Mouse (Mus musculus): ENCODE measurements at regions not wholly inside any gene's neighbourhood (a gene's known extent, or its start where the extent isn't known, plus 50 kb on each side); places are given as distances from the start of the nearest gene placed in this dataset.
"Not testable (repeated sequence)": the region's sequence is repeated elsewhere in the genome, so short reads cannot be mapped to it uniquely, and the experiment has no call there.

DNA sequence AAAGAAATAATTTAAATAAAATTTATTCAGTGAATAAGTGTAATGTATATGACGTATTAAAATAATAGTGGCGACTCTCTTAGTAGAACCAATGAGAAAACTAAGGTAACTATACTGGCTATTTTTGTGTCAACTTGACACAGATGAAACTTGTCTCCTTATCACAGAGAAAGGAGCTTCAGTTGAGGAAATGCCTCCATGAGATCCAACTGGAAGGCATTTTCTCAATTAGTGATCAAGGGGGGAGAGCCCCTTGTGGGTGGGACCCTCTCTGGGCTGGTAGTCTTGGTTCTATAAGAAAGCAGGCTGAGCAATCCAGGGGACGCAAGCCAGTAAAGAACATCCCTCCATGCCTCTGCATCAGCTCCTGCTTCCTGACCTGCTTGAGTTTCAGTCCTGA lies 73.1 kb upstream of the Rnpc3 start:
- 90% methylated on average over 3 of the region's 3 CpGs for WGBS
- H3K4me3 ChIP-seq (replicated peaks); H3K27me3 ChIP-seq; ATAC-seq (ENCODE audit: insufficient number of reproducible peaks, insufficient read depth, low FRiP score, low TSS enrichment, low read depth); H3K36me3 ChIP-seq; H3K9ac ChIP-seq (replicated peaks); H3K4me1 ChIP-seq (replicated peaks); H3K4me2 ChIP-seq; H3K9me3 ChIP-seq; H3K27ac ChIP-seq: not testable (repeated sequence)

- peak; percentile 84; the same call in 1 of the 2 replicates for ATAC-seq (ENCODE audit: insufficient number of reproducible peaks, insufficient read depth, low FRiP score, low TSS enrichment, low read depth)
- Histone ChIP-seq H3K4me2 (no peak overlapping the region), H3K4me1 (replicated peaks) (no peaks in the 10 kb centered on the region), H3K27ac (peak overlapping the region; percentile 85), H3K36me3 (no peaks in the 10 kb centered on the region), H3K27me3 (no peaks in the 10 kb centered on the region), H3K9ac (replicated peaks) (no peak overlapping the region), H3K9me3 (no peaks in the 10 kb centered on the region), H3K4me3 (replicated peaks) (no peak overlapping the region)
- WGBS = 54% methylated on average over 3 of the region's 3 CpGs
These were observed 69.1 kb upstream of the Rnpc3 start for GRCm38 (mm10) chr3:113699063-113699462.

- Histone ChIP-seq H3K4me1 (replicated peaks) (no peaks in the 10 kb centered on the region), H3K4me2 (no peak overlapping the region), H3K9me3 (no peaks in the 10 kb centered on the region), H3K4me3 (replicated peaks) (no peak overlapping the region), H3K27ac (peak overlapping the region; percentile 53; the same call in 1 of the 2 replicates), H3K27me3 (no peaks in the 10 kb centered on the region), H3K36me3 (no peaks in the 10 kb centered on the region), H3K9ac (replicated peaks) (no peak overlapping the region)
- WGBS = 58% methylated on average over 2 of the region's 2 CpGs
- ATAC-seq (ENCODE audit: insufficient number of reproducible peaks, insufficient read depth, low FRiP score, low TSS enrichment, low read depth) = no peak
These were observed 67.5 kb upstream of the Rnpc3 start for GRCm38 (mm10) chr3:113697471-113697870.

GRCm38 (mm10) chr3:113696518-113696917 lies 66.6 kb upstream of the Rnpc3 start:
- Histone ChIP-seq H3K9ac (replicated peaks) (no peak overlapping the region), H3K9me3 (no peaks in the 10 kb centered on the region), H3K4me3 (replicated peaks) (no peak overlapping the region), H3K27me3 (no peaks in the 10 kb centered on the region), H3K4me1 (replicated peaks) (no peaks in the 10 kb centered on the region), H3K27ac (no peak overlapping the region), H3K4me2 (no peak overlapping the region), H3K36me3 (no peaks in the 10 kb centered on the region)
- 69% methylated on average over 5 of the region's 5 CpGs for WGBS
- no peak for ATAC-seq (ENCODE audit: insufficient number of reproducible peaks, insufficient read depth, low FRiP score, low TSS enrichment, low read depth)

Data from limb, embryonic 12.5 days (tissue).